Comparison of ENCODE assay signal across 18 mouse cellular contexts in the genomic region with DNA sequence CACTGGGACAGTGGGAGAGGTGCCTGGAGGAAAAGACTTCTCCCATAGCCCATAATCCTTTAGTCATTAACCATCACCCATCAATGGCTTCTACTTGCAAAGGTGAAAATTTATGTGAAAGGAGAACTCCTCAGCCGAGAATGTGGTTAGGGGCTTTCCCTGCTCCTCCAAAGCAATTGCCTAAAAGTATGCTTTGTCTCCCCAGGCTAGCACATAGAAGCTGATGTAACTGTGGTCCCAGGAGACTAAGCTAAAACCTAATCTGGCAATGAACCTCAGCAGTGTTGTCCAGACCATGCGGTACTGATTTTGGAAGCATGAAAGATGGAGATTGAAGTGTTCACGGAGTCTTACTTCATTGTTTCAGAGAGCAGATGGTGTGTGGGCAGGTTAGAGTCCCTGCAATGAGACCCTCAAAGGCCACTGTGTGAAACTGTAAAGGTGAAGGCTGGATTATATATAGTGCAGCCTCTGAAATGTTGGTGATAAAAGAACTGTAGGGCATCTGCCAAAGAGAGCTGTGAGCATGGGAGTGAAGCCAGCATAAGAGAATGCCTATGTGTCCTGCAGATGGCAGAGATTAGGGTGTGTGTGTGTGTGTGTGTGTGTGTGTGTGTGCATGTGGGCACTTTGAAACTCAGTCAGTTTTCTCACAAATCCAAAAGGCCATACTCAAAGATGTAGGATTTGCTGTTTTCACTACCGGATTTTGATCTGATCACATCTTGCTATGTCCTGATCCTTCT.
DNase-seq lines count a peak whose midpoint lies in the region; ATAC-seq and TF ChIP-seq lines count a peak whose summit lies in the region.
"Had no signal": no experiment of that assay in that cellular context is flagged by ENCODE, and none has a peak within 500 bp of the region (broad histone marks: within the 10 kb centered on the region; RNA-seq: fewer than 3 reads in every experiment).

No protein-coding gene starts in this region.

- H3K4me1 ChIP-seq in hindbrain, postnatal 0 days (ENCODE audit: insufficient read depth, low read length): no peaks in the 10 kb centered on the region
- H3K4me1 ChIP-seq in hindbrain, embryonic 10.5 days (replicated peaks): no peaks in the 10 kb centered on the region
- H3K4me1 ChIP-seq: embryonic facial prominence, embryonic 15.5 days; forebrain, embryonic 13.5 days had no signal

- H3K27ac ChIP-seq in hindbrain, postnatal 0 days: no peak overlapping the region
- no peak overlapping the region for H3K27ac ChIP-seq in hindbrain, embryonic 10.5 days
- H3K27ac ChIP-seq: embryonic facial prominence, embryonic 15.5 days; forebrain, embryonic 13.5 days; gastrocnemius, adult 2 months; liver, embryonic 14.5 days had no signal

- no peaks in the 10 kb centered on the region for H3K36me3 ChIP-seq in hindbrain, postnatal 0 days (ENCODE audit: insufficient read depth, low read length)
- H3K36me3 ChIP-seq in hindbrain, embryonic 10.5 days: no peaks in the 10 kb centered on the region
- H3K36me3 ChIP-seq: embryonic facial prominence, embryonic 15.5 days had no signal

- ATAC-seq in hindbrain, postnatal 0 days: peak; percentile 38; the same call in 1 of the 2 replicates
- ATAC-seq in erythroblast, adult 5-6 weeks (replicated peaks; ENCODE audit: low FRiP score, poor library complexity, severe bottlenecking): no peak
- ATAC-seq: forebrain, embryonic 13.5 days had no signal

- H3K4me2 ChIP-seq in hindbrain, postnatal 0 days (ENCODE audit: low read depth, low read length): no peak overlapping the region
- H3K4me2 ChIP-seq: embryonic facial prominence, embryonic 15.5 days; forebrain, embryonic 13.5 days had no signal

- TF ChIP-seq CTCF in hindbrain, postnatal 0 days (IDR thresholded peaks at IDR 0.05; ENCODE audit: low read depth): no peak

- H3K27me3 ChIP-seq in hindbrain, postnatal 0 days (ENCODE audit: insufficient read depth, low read length): no peaks in the 10 kb centered on the region
- H3K27me3 ChIP-seq in hindbrain, embryonic 10.5 days (ENCODE audit: insufficient read depth, poor library complexity, severe bottlenecking): no peaks in the 10 kb centered on the region
- H3K27me3 ChIP-seq: embryonic facial prominence, embryonic 15.5 days; forebrain, embryonic 13.5 days had no signal

- H3K9me3 ChIP-seq in hindbrain, postnatal 0 days (ENCODE audit: low read length): no peaks in the 10 kb centered on the region
- no peaks in the 10 kb centered on the region for H3K9me3 ChIP-seq in hindbrain, embryonic 10.5 days
- H3K9me3 ChIP-seq: embryonic facial prominence, embryonic 15.5 days; forebrain, embryonic 13.5 days had no signal

- no peak overlapping the region for H3K9ac ChIP-seq in hindbrain, postnatal 0 days (replicated peaks; ENCODE audit: low read length)
- H3K9ac ChIP-seq: embryonic facial prominence, embryonic 15.5 days; forebrain, embryonic 13.5 days; liver, embryonic 14.5 days had no signal

- no peak overlapping the region for H3K4me3 ChIP-seq in hindbrain, postnatal 0 days (ENCODE audit: low read length)
- no peak overlapping the region for H3K4me3 ChIP-seq in hindbrain, embryonic 10.5 days
- H3K4me3 ChIP-seq: embryonic facial prominence, embryonic 15.5 days; forebrain, embryonic 13.5 days; gastrocnemius, adult 2 months; myocyte had no signal

- WGBS in hindbrain, postnatal 0 days: 60% methylated on average over 4 of the region's 4 CpGs
- 83% methylated on average over 4 of the region's 4 CpGs for WGBS in hindbrain, embryonic 10.5 days

- peak; percentile 45 to 59 for DNase-seq in cerebellum, postnatal 10 days
- DNase-seq in cerebellum, adult 9-11 months: no peak
- DNase-seq in hindbrain, postnatal 0 days (ENCODE audit: low spot score): peak; percentile 16
- no peak for DNase-seq in hindbrain, embryonic 10.5 days (ENCODE audit: low spot score)
- DNase-seq in right cerebral cortex, adult 18-20 months: peak; percentile 3
- DNase-seq in right cerebral cortex, postnatal 25 days: no peak
- no peak for DNase-seq in ovary, postnatal 10 days (ENCODE audit: low spot score)
- DNase-seq: adrenal gland, postnatal 14 days; gastrocnemius, adult 2 months; kidney, adult 9 months; kidney, postnatal 4 days; lung, postnatal 14 days; thymus, postnatal 14 days had no signal

Comparison
In these comparisons a context has a peak if more than half of its experiments do, and no peak if none do; other contexts are left out.
1. DNase-seq: peak in cerebellum, postnatal 10 days (2 of 2), hindbrain, postnatal 0 days (single experiment) and right cerebral cortex, adult 18-20 months (single experiment); none in cerebellum, adult 9-11 months (single experiment), hindbrain, embryonic 10.5 days (single experiment), right cerebral cortex, postnatal 25 days (single experiment) and ovary, postnatal 10 days (single experiment).